Mouse (Mus musculus): ENCODE measurements around the gene Golm1. TPM values are rescaled to one million over a fixed set of nuclear protein-coding genes. Genes with fewer than 3 reads are reported as not detected.
"Not testable (repeated sequence)": the region's sequence is repeated elsewhere in the genome, so short reads cannot be mapped to it uniquely, and the experiment has no call there.

The Golm1 gene
- polyA plus RNA-seq, 1 experiment from 2014 or later = 31.0 TPM

DNA sequence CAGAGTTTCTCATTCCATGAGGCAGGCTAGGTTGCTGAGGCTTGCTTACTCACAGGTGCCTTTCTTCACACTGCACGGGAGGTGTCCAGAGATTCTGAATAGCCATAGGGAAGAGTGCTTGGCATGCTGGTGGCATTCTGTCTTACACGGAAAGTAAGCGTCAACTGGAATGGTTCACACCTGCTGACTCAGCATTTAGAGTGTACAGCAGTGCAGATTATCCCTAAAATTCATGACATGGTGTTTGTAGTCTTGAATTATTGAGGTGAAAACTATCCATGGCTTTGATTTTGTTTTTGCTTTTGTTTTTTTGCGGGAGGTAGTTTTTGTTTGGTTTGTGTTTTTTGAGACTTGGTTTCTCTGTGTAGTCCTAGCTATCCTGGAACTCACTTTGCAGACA lies 65.7 kb downstream of the Golm1 start:
- H3K36me3 ChIP-seq (replicated peaks) = peaks cover 45% of the 10 kb centered on the region
- 91% methylated on average over 4 of the region's 4 CpGs for WGBS

GRCm38 (mm10) chr13:59605221-59605922 lies 70.2 kb downstream of the Golm1 start:
- 83% methylated on average over 10 of the region's 10 CpGs for WGBS
- Histone ChIP-seq H3K9me3 (no peaks in the 10 kb centered on the region), H3K27me3 (replicated peaks) (no peaks in the 10 kb centered on the region), H3K27ac (no peak overlapping the region), H3K4me3 (no peak overlapping the region), H3K4me1 (no peaks in the 10 kb centered on the region), H3K36me3 (replicated peaks) (peaks cover 68% of the 10 kb centered on the region), H3K9ac (no peak overlapping the region), H3K4me2 (no peak overlapping the region)
- ATAC-seq (replicated peaks) = no peak

More for the DNA sequence above, 65.7 kb downstream of the Golm1 start:
- Histone ChIP-seq H3K9ac (no peak overlapping the region), H3K9me3 (no peaks in the 10 kb centered on the region), H3K4me1 (no peaks in the 10 kb centered on the region), H3K4me2 (no peak overlapping the region), H3K27ac (no peak overlapping the region), H3K27me3 (replicated peaks) (no peaks in the 10 kb centered on the region), H3K4me3 (no peak overlapping the region)
- ATAC-seq (replicated peaks) = no peak

DNA sequence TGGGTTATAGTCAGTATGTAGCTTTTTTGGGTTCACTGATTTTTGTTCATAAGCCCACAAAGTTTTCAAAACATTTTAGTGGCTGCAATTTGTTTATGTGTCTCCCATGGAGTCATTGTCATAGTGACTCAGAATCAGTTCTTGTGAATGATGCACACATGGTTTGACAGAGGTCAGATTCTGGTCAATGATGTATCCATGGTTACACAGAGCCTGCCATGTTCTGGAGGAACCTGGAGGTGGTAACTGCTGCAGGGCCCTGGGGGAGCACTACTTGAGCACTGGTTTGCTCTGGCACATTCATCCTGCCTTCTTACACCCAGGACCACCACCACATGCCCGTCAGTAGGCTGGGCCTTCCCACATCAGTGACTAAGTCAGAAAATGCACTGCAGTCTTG lies 71.1 kb downstream of the Golm1 start:
- Histone ChIP-seq H3K4me2 (no peak overlapping the region), H3K27me3 (replicated peaks) (no peaks in the 10 kb centered on the region), H3K4me1 (no peaks in the 10 kb centered on the region), H3K9ac (no peak overlapping the region), H3K36me3 (replicated peaks) (peaks cover 68% of the 10 kb centered on the region), H3K4me3 (no peak overlapping the region), H3K27ac (no peak overlapping the region), H3K9me3 (no peaks in the 10 kb centered on the region)
- 83% methylated on average over 1 of the region's 1 CpGs for WGBS
- ATAC-seq (replicated peaks) = no peak

- ATAC-seq (replicated peaks) = no peak
- Histone ChIP-seq H3K4me2 (no peak overlapping the region), H3K4me3 (no peak overlapping the region), H3K36me3 (replicated peaks) (peaks cover 62% of the 10 kb centered on the region), H3K27me3 (replicated peaks) (no peaks in the 10 kb centered on the region), H3K9me3 (no peaks in the 10 kb centered on the region), H3K27ac (no peak overlapping the region), H3K9ac (no peak overlapping the region), H3K4me1 (no peaks in the 10 kb centered on the region)
- 91% methylated on average over 5 of the region's 5 CpGs for WGBS
These were observed 72.5 kb downstream of the Golm1 start for GRCm38 (mm10) chr13:59603096-59603495.

DNA sequence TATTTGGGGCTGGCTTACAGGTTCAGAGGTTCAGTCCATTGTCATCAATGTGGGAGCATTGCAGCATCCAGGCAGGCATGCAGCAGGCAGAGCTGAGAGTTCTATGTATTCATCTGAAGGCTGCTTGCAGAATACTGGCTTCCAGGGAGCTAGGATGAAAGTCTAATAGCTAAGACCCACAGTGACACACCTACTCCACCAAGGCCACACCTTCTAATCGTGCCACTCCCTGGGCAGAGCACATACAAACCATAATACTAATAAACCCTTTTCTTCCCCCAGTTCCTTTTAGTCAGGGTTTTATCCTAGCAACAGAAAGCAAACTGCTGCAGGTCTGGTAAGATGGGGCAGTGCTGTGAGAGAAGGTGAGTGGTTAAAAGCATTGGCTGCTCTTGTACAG lies 83.0 kb downstream of the Golm1 start:
- no peak for ATAC-seq (replicated peaks)
- Histone ChIP-seq H3K4me1 (peaks cover 6% of the 10 kb centered on the region), H3K27me3 (replicated peaks) (no peaks in the 10 kb centered on the region), H3K9me3 (no peaks in the 10 kb centered on the region), H3K27ac (no peak overlapping the region), H3K4me3 (no peak overlapping the region), H3K4me2 (no peak overlapping the region), H3K9ac (no peak overlapping the region), H3K36me3 (replicated peaks) (peaks cover 37% of the 10 kb centered on the region)
- 89% methylated on average over 1 of the region's 1 CpGs for WGBS

- not testable (repeated sequence) for ATAC-seq (replicated peaks); H3K4me3 ChIP-seq; H3K27me3 ChIP-seq (replicated peaks); H3K9ac ChIP-seq; H3K4me2 ChIP-seq; H3K9me3 ChIP-seq; H3K27ac ChIP-seq
- H3K36me3 ChIP-seq (replicated peaks) = peaks cover 38% of the 10 kb centered on the region
- whole genome bisulfite sequencing = 90% methylated on average over 3 of the region's 3 CpGs
- peaks cover 11% of the 10 kb centered on the region for H3K4me1 ChIP-seq
These were observed 83.6 kb downstream of the Golm1 start for GRCm38 (mm10) chr13:59592058-59592457.

DNA sequence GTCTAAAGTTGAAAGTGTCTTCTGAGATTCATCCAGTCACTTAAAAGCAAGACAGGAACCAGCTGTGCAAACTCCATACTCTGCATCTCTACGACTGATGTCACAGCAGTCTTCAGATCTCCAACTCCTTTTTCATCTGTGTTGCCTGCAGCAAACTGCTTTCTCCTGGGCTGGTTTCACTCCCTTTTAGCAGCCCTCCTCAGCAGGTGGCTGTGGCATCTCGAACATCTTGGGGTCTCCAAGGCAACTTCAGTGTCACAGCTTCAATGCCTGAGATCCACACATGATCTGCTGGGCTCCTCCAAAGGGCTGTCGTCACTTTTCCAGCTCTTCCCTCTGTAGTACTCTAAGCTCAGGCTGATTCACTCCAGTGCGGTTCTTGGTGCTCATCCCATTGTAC lies 84.9 kb downstream of the Golm1 start:
- Histone ChIP-seq H3K9me3 (no peaks in the 10 kb centered on the region), H3K36me3 (replicated peaks) (peaks cover 36% of the 10 kb centered on the region), H3K27me3 (replicated peaks) (no peaks in the 10 kb centered on the region), H3K4me1 (peaks cover 23% of the 10 kb centered on the region), H3K4me3 (no peak overlapping the region), H3K4me2 (no peak overlapping the region), H3K9ac (no peak overlapping the region), H3K27ac (no peak overlapping the region)
- WGBS = 88% methylated on average over 4 of the region's 4 CpGs
- no peak for ATAC-seq (replicated peaks)

- Histone ChIP-seq H3K27ac (no peak overlapping the region), H3K4me1 (peaks cover 23% of the 10 kb centered on the region), H3K4me2 (no peak overlapping the region), H3K27me3 (replicated peaks) (no peaks in the 10 kb centered on the region), H3K36me3 (replicated peaks) (peaks cover 34% of the 10 kb centered on the region), H3K9ac (no peak overlapping the region), H3K4me3 (no peak overlapping the region), H3K9me3 (no peaks in the 10 kb centered on the region)
- no peak for ATAC-seq (replicated peaks)
- WGBS = 88% methylated on average over 4 of the region's 4 CpGs
These were observed 85.9 kb downstream of the Golm1 start for GRCm38 (mm10) chr13:59589672-59590071.

- Histone ChIP-seq H3K27ac (no peak overlapping the region), H3K4me3 (no peak overlapping the region), H3K9ac (no peak overlapping the region), H3K4me1 (peaks cover 30% of the 10 kb centered on the region), H3K9me3 (no peaks in the 10 kb centered on the region), H3K27me3 (replicated peaks) (no peaks in the 10 kb centered on the region), H3K36me3 (replicated peaks) (peaks cover 19% of the 10 kb centered on the region), H3K4me2 (peak overlapping the region; percentile 73)
- ATAC-seq (replicated peaks) = no peak
- 98% methylated on average over 2 of the region's 2 CpGs for WGBS
These were observed 88.4 kb downstream of the Golm1 start for GRCm38 (mm10) chr13:59587201-59587600.

DNA sequence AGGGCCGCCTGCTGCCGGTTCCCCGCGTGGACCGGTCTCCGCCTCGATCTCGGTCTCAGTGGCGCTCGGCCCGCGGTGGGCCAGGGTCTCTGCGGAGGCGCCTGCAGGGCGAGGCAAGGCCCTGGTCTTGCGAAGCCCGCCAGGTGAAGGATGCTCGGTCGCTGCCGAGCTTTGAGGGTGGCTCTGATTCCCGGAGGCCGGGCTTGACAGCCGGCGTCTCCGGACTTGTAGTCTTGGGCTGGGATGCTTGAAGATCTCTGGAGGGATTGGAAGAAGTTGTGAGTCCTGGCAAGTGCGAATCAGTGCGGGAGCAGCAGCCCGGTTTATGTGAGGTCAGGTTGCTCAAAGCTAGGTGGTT lies 90.0 kb downstream of the Golm1 start:
- H3K9ac ChIP-seq = peak overlapping the region; percentile 80
- no peak for ATAC-seq (replicated peaks)
- peaks cover 30% of the 10 kb centered on the region for H3K4me1 ChIP-seq
- H3K36me3 ChIP-seq (replicated peaks) = peaks cover 11% of the 10 kb centered on the region; the same call in 1 of the 2 replicates
- H3K4me2 ChIP-seq = peak overlapping the region; percentile 73
- peak overlapping the region; percentile 82 for H3K27ac ChIP-seq
- no peaks in the 10 kb centered on the region for H3K27me3 ChIP-seq (replicated peaks)
- 0% methylated on average over 28 of the region's 28 CpGs for WGBS
- no peaks in the 10 kb centered on the region for H3K9me3 ChIP-seq
- H3K4me3 ChIP-seq = peak overlapping the region; percentile 70

- H3K9me3 ChIP-seq = no peaks in the 10 kb centered on the region
These were observed 90.5 kb downstream of the Golm1 start, which contains the start of the genes Agtpbp1 and Naa35 for GRCm38 (mm10) chr13:59584947-59585647. Gene Agtpbp1, minus strand, starts transcription at chr13:59585227. Gene Naa35, plus strand, starts transcription at chr13:59585259.

More at GRCm38 (mm10) chr13:59584947-59585647, 90.5 kb downstream of the Golm1 start, which contains the start of the genes Agtpbp1 and Naa35:
- peaks cover 30% of the 10 kb centered on the region for H3K4me1 ChIP-seq
- H3K4me2 ChIP-seq = peak within 1 kb of the TSS; percentile 93
- WGBS = under 1% methylated on average over 83 of the region's 83 CpGs
- peak within 1 kb of the TSS; percentile 80 for H3K9ac ChIP-seq
- no peaks in the 10 kb centered on the region for H3K27me3 ChIP-seq (replicated peaks)
- ATAC-seq (replicated peaks) = peak; percentile 98
- H3K27ac ChIP-seq = peak within 1 kb of the TSS; percentile 82
- H3K36me3 ChIP-seq (replicated peaks) = peaks cover 9% of the 10 kb centered on the region; the same call in 1 of the 2 replicates
- H3K4me3 ChIP-seq = peak within 1 kb of the TSS; percentile 70
